16 mouse cellular contexts compared by ENCODE assay signal in genomic region chr6:87745301-87745700, GRCm38 (mm10). TPM values are rescaled to one million over a fixed set of nuclear protein-coding genes. Genes with fewer than 3 reads are reported as not detected.
DNase-seq lines count a peak whose midpoint lies in the region; ATAC-seq and TF ChIP-seq lines count a peak whose summit lies in the region.
"Had no signal": no experiment of that assay in that cellular context is flagged by ENCODE, and none has a peak within 500 bp of the region (broad histone marks: within the 10 kb centered on the region; RNA-seq: fewer than 3 reads in every experiment).

No protein-coding gene starts in this region.

- no peak overlapping the region for H3K4me3 ChIP-seq in heart, embryonic 12.5 days
- no peak overlapping the region for H3K4me3 ChIP-seq in lung, postnatal 0 days (ENCODE audit: low read depth, low read length)
- H3K4me3 ChIP-seq in hindbrain, embryonic 13.5 days: no peak overlapping the region
- H3K4me3 ChIP-seq: limb, embryonic 10.5 days; neural tube, embryonic 15.5 days had no signal

- H3K36me3 ChIP-seq in heart, embryonic 12.5 days: no peaks in the 10 kb centered on the region
- no peaks in the 10 kb centered on the region for H3K36me3 ChIP-seq in lung, postnatal 0 days (ENCODE audit: insufficient read depth, low read length)
- peaks cover 2% of the 10 kb centered on the region; the same call in 1 of the 2 replicates for H3K36me3 ChIP-seq in hindbrain, embryonic 13.5 days
- H3K36me3 ChIP-seq: limb, embryonic 10.5 days; neural tube, embryonic 15.5 days had no signal

- 0 out of 2 replicates have a peak, but pooled peaks cover 1% of the 10 kb centered on the region for H3K27me3 ChIP-seq in heart, embryonic 12.5 days (replicated peaks)
- H3K27me3 ChIP-seq in lung, postnatal 0 days (replicated peaks; ENCODE audit: insufficient read depth, low read length): no peaks in the 10 kb centered on the region
- 0 out of 2 replicates have a peak, but pooled peaks cover 4% of the 10 kb centered on the region for H3K27me3 ChIP-seq in hindbrain, embryonic 13.5 days
- H3K27me3 ChIP-seq: neural tube, embryonic 15.5 days had no signal

- DNase-seq in heart, adult 11 months: peak; percentile 93
- peak; percentile 44 for DNase-seq in 416B (ENCODE audit: low read depth)
- DNase-seq in adrenal gland, postnatal 25 days: peak; percentile 18
- peak; percentile 39 for DNase-seq in lung, postnatal 0 days (ENCODE audit: low spot score)
- DNase-seq in natural killer cell, adult 2 months (ENCODE audit: low spot score in 2 of 2): no peak
- DNase-seq: cerebellum, adult 8-10 months; embryo, embryonic 11 days; thymus, adult 18-20 months had no signal

- no peak overlapping the region for H3K9ac ChIP-seq in heart, embryonic 12.5 days
- no peak overlapping the region for H3K9ac ChIP-seq in lung, postnatal 0 days (replicated peaks; ENCODE audit: low read depth)
- no peak overlapping the region for H3K9ac ChIP-seq in hindbrain, embryonic 13.5 days
- H3K9ac ChIP-seq: neural tube, embryonic 15.5 days had no signal

- no peaks in the 10 kb centered on the region for H3K9me3 ChIP-seq in heart, embryonic 12.5 days (replicated peaks)
- no peaks in the 10 kb centered on the region for H3K9me3 ChIP-seq in lung, postnatal 0 days (ENCODE audit: low read length)
- no peaks in the 10 kb centered on the region for H3K9me3 ChIP-seq in hindbrain, embryonic 13.5 days
- H3K9me3 ChIP-seq: limb, embryonic 10.5 days; neural tube, embryonic 15.5 days had no signal

- peaks cover 13% of the 10 kb centered on the region for H3K4me1 ChIP-seq in heart, embryonic 12.5 days (replicated peaks)
- no peaks in the 10 kb centered on the region; the same call in 1 of the 2 replicates for H3K4me1 ChIP-seq in lung, postnatal 0 days (ENCODE audit: insufficient read depth, low read depth, low read length)
- H3K4me1 ChIP-seq in hindbrain, embryonic 13.5 days (replicated peaks): no peaks in the 10 kb centered on the region
- H3K4me1 ChIP-seq: limb, embryonic 10.5 days; neural tube, embryonic 15.5 days had no signal

- no peak overlapping the region for H3K4me2 ChIP-seq in heart, embryonic 12.5 days
- no peak overlapping the region for H3K4me2 ChIP-seq in lung, postnatal 0 days (replicated peaks; ENCODE audit: low read depth, low read length)
- no peak overlapping the region for H3K4me2 ChIP-seq in hindbrain, embryonic 13.5 days
- H3K4me2 ChIP-seq: neural tube, embryonic 15.5 days had no signal

- H3K27ac ChIP-seq in heart, embryonic 12.5 days (ENCODE audit: poor library complexity, severe bottlenecking): no peak overlapping the region
- H3K27ac ChIP-seq in lung, postnatal 0 days (ENCODE audit: low read length): peak overlapping the region; percentile 6; the same call in 1 of the 2 replicates
- no peak overlapping the region for H3K27ac ChIP-seq in hindbrain, embryonic 13.5 days
- H3K27ac ChIP-seq: limb, embryonic 10.5 days; macrophage; neural tube, embryonic 15.5 days had no signal

- 0 out of 2 replicates have a peak, but pooled peaks have one; percentile 48 for TF ChIP-seq EP300 in lung, postnatal 0 days (IDR thresholded peaks at IDR 0.05)

- 45% methylated on average over 1 of the region's 1 CpGs for WGBS in heart, embryonic 12.5 days
- 14% methylated on average over 1 of the region's 1 CpGs for WGBS in lung, postnatal 0 days
- WGBS in hindbrain, embryonic 13.5 days: 42% methylated on average over 1 of the region's 1 CpGs

- TF ChIP-seq CTCF in lung, postnatal 0 days (IDR thresholded peaks at IDR 0.05): no peak

- no peak for ATAC-seq in heart, embryonic 12.5 days (ENCODE audit: insufficient number of reproducible peaks, low FRiP score)
- ATAC-seq in lung, postnatal 0 days: peak; percentile 36; the same call in 1 of the 2 replicates
- ATAC-seq in hindbrain, embryonic 13.5 days (ENCODE audit: low FRiP score): no peak
- no peak for ATAC-seq in megakaryocyte-erythroid progenitor cell, adult 5-6 weeks (replicated peaks; ENCODE audit: low FRiP score, low TSS enrichment, poor library complexity, severe bottlenecking)

RNA-seq across cellular contexts. Expression of gene Efcc1, which starts 14.6 kb away (rescaled TPM):
- 0.46 and 0.73 TPM in 2 replicates for polyA plus RNA-seq in heart, embryonic 12.5 days (2016; fragmentation: Nextera tagmentation; extraction: Ambion mirVana)
- total RNA-seq in adrenal gland, postnatal 25 days (2021): 0.67 and 0.71 TPM in 2 replicates
- polyA plus RNA-seq in lung, postnatal 0 days (2015; fragmentation: Nextera tagmentation; extraction: Ambion mirVana): 4.0 and 5.9 TPM in 2 replicates
- 5.9 and 6.2 TPM in 2 replicates for polyA plus RNA-seq in hindbrain, embryonic 13.5 days (2015; fragmentation: Nextera tagmentation; extraction: Ambion mirVana)
- total RNA-seq in megakaryocyte-erythroid progenitor cell, adult 5-6 weeks (2014; fragmentation: Nextera tagmentation): 0.48 and 0.77 TPM in 2 replicates
- 0.72 and 1.2 TPM in 2 replicates for total RNA-seq in megakaryocyte-erythroid progenitor cell, adult 5-6 weeks (2017)
- polyA plus RNA-seq: macrophage had no signal

RNA-seq across cellular contexts. Expression of gene Gp9, which starts 32.6 kb away (rescaled TPM):
- polyA plus RNA-seq in heart, embryonic 12.5 days (2016; fragmentation: Nextera tagmentation; extraction: Ambion mirVana): 6.2 and 8.2 TPM in 2 replicates
- not detected in 2 replicates for total RNA-seq in adrenal gland, postnatal 25 days (2021)
- polyA plus RNA-seq in lung, postnatal 0 days (2015; fragmentation: Nextera tagmentation; extraction: Ambion mirVana): 8.3 and 9.1 TPM in 2 replicates
- 1.1 and 1.5 TPM in 2 replicates for polyA plus RNA-seq in hindbrain, embryonic 13.5 days (2015; fragmentation: Nextera tagmentation; extraction: Ambion mirVana)
- total RNA-seq in megakaryocyte-erythroid progenitor cell, adult 5-6 weeks (2014; fragmentation: Nextera tagmentation): 1.8 and 4.5 TPM in 2 replicates
- 3.1 and 7.3 TPM in 2 replicates for total RNA-seq in megakaryocyte-erythroid progenitor cell, adult 5-6 weeks (2017)
- total RNA-seq: granulocyte monocyte progenitor cell, adult 5-6 weeks; midbrain, postnatal 0 days had no signal
- polyA plus RNA-seq: midbrain, postnatal 0 days had no signal

Comparison
In these comparisons a context has a peak if more than half of its experiments do, and no peak if none do; other contexts are left out.
1. DNase-seq: peak in heart, adult 11 months (single experiment), 416B (single experiment), adrenal gland, postnatal 25 days (single experiment) and lung, postnatal 0 days (single experiment); none in natural killer cell, adult 2 months (0 of 2).